Mouse (Mus musculus): Measurements from ENCODE around the gene Hapln3.

DNA sequence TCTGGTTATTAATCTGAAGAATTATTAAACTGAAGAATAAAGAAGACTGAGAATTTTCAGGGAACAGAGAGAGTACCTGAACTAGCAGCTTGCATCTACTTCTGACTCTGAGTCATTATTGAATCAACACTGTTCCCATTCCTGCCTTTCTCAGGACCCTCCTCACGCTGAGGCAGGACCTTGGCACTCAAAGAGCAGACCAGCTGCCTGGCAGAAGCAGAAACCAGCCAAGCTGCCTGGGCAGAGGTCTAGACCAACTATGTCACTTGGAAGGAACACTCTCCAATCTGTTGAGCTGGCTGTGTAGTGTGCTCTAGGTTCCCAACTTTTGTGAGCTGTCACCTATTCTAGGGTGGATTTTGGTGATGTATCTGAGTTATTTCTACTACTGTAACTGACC, 28.6 kb upstream of the Hapln3 start:
- TF ChIP-seq CHD2 (IDR thresholded peaks at IDR 0.05; ENCODE audit: low read length) = no peak
- TF ChIP-seq GATA1 (IDR thresholded peaks at IDR 0.05; ENCODE audit: low read depth, low read length) = no peak
- TF ChIP-seq SMC3 (IDR thresholded peaks at IDR 0.05; ENCODE audit: low read depth, low read length) = no peak
- TF ChIP-seq MYC (IDR thresholded peaks at IDR 0.05; ENCODE audit: low read depth, low read length) = no peak
- TF ChIP-seq POLR2AphosphoS2 (IDR thresholded peaks at IDR 0.05; ENCODE audit: low read length) = no peak
- TF ChIP-seq CTCF (IDR thresholded peaks at IDR 0.05 in 2 of 3, conservative IDR thresholded peaks at IDR 0.05 in 1 of 3; ENCODE audit: control insufficient read depth in 1 of 3, insufficient read depth in 1 of 3, low read depth in 2 of 3, low read length in 3 of 3, poor library complexity in 1 of 3, severe bottlenecking in 1 of 3) = no peak
- TF ChIP-seq GABPA (IDR thresholded peaks at IDR 0.05; ENCODE audit: low read depth, low read length) = no peak
- TF ChIP-seq MXI1 (IDR thresholded peaks at IDR 0.05; ENCODE audit: low read depth, low read length) = no peak
- TF ChIP-seq EP300 (IDR thresholded peaks at IDR 0.05; ENCODE audit: low read depth in 1 of 2, low read length in 2 of 2) = no peak
- TF ChIP-seq RCOR1 (IDR thresholded peaks at IDR 0.05; ENCODE audit: low read depth, low read length) = no peak
- no peak for TF ChIP-seq POLR2A (IDR thresholded peaks at IDR 0.05; ENCODE audit: control insufficient read depth in 1 of 2, insufficient read depth in 1 of 2, low read depth in 1 of 2, low read length in 2 of 2, poor library complexity in 1 of 2)
